Mouse (Mus musculus) heart, embryonic 15.5 days (tissue): ENCODE data around the gene Rec114. TPM values are rescaled to one million over a fixed set of nuclear protein-coding genes. Genes with fewer than 3 reads are reported as not detected.

Experiments used
- ATAC-seq: fragments of 200-750 bp; cut with Nextera tagmentation; replicated peaks from 2 replicates; pipeline ENCODE4 v1.8.0; 2017; ENCODE audit warnings: low read depth, moderate TSS enrichment; ENCODE audit not compliant: insufficient number of reproducible peaks, insufficient read depth, low FRiP score
- H3K27ac ChIP-seq: fragments of 300-500 bp; sonication (generic); 2 replicates; pipeline ENCODE4 v1.5.1; 2015; ENCODE audit warnings: mild to moderate bottlenecking, inconsistent platforms
- H3K27me3 ChIP-seq: fragments of 300-500 bp; sonication (generic); 2 replicates; pipeline ENCODE4 v1.6.1; 2015; ENCODE audit warnings: inconsistent platforms
- H3K36me3 ChIP-seq: fragments of 300-500 bp; sonication (generic); 2 replicates; pipeline ENCODE4 v1.6.1; 2015; ENCODE audit warnings: mild to moderate bottlenecking, inconsistent platforms
- H3K4me1 ChIP-seq: fragments of 300-500 bp; sonication (generic); replicated peaks from 2 replicates; pipeline ENCODE4 v1.6.1; 2015; ENCODE audit warnings: inconsistent platforms
- H3K4me2 ChIP-seq: fragments of 300-500 bp; sonication (generic); 2 replicates; pipeline ENCODE4 v1.6.1; 2015; ENCODE audit warnings: inconsistent platforms, mild to moderate bottlenecking, moderate library complexity
- H3K4me3 ChIP-seq: fragments of 300-500 bp; sonication (generic); 2 replicates; pipeline ENCODE4 v1.5.1; 2015; ENCODE audit warnings: mild to moderate bottlenecking, inconsistent platforms
- H3K9ac ChIP-seq: fragments of 300-500 bp; sonication (generic); 2 replicates; pipeline ENCODE4 v1.6.1; 2015; ENCODE audit warnings: mild to moderate bottlenecking, inconsistent platforms
- H3K9me3 ChIP-seq: fragments of 300-500 bp; sonication (generic); replicated peaks from 2 replicates; pipeline ENCODE4 v1.6.1; 2016; ENCODE audit warnings: inconsistent platforms
- WGBS: fragments of 180-500 bp; shearing (Covaris S2); methylation state at CpG from one replicate; pipeline ENCODE4 v1.1.7; 2015; ENCODE audit warnings: mixed read lengths; 5-methylcytosine and 5-hydroxymethylcytosine counted together
- polyA plus RNA-seq: library from polyadenylated mRNA; unstranded; fragments of >200 nt; fragmentation: Nextera tagmentation; extraction: Ambion mirVana; gene quantifications from 2 replicates; pipeline ENCODE4 v1.2.1, GENCODE M21; 2015

Rec114 gene
- polyA plus RNA-seq, 1 experiment from 2014 or later, result 11.9 TPM

DNA sequence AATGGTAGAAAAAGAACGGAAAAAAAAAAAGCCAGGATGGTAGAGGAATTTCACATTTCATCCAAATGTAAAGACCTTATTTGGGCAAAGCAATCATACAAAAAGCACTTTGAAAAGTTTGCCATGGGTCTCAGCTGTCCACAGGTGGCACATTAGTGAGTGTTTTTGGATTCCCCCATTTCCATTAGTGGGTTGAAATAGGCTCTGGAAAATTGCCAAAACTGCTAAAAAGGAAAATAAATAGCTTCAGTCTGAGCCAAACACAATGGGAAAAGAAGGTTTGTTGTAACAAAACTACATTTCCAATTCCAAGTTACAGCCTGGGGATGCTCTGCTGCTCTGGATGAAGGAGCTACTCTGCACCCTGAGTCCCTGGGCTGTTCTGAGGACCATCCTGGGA lies 9.8 kb upstream of the Rec114 start:
- Histone ChIP-seq H3K4me3 (no peak overlapping the region), H3K9ac (no peak overlapping the region), H3K27me3 (no peaks in the 10 kb centered on the region), H3K4me2 (no peak overlapping the region), H3K36me3 (no peaks in the 10 kb centered on the region), H3K4me1 (peaks cover 13% of the 10 kb centered on the region), H3K9me3 (no peaks in the 10 kb centered on the region), H3K27ac (no peak overlapping the region)
- ATAC-seq, result no peak
- WGBS, result 85% methylated on average over 1 of the region's 1 CpGs

DNA sequence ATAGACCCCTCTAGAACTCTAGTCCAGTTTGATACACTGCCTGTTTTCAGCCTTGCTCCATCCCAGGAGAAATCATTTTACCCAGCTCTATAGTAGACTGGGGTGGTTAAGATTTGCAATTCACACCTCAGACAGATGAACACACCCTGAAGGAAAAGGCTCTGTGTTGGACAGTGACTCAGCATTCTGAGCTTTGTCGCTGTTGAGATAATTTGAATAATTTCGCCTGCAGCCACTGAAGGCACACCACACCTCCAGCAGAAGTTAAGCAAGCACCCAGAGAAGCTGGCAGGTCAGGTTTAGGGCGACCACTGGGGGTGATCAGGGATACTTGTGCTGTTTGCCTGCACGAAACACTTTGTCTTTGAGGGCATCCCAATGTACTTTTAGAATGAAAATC lies 4.4 kb upstream of the Rec114 start:
- H3K27ac ChIP-seq, result no peak overlapping the region
- no peaks in the 10 kb centered on the region for H3K9me3 ChIP-seq
- no peaks in the 10 kb centered on the region for H3K27me3 ChIP-seq
- no peak overlapping the region for H3K4me2 ChIP-seq
- peaks cover 10% of the 10 kb centered on the region for H3K4me1 ChIP-seq
- WGBS, result 42% methylated on average over 4 of the region's 4 CpGs
- H3K36me3 ChIP-seq, result no peaks in the 10 kb centered on the region
- H3K9ac ChIP-seq, result no peak overlapping the region
- H3K4me3 ChIP-seq, result no peak overlapping the region
- ATAC-seq, result no peak

DNA sequence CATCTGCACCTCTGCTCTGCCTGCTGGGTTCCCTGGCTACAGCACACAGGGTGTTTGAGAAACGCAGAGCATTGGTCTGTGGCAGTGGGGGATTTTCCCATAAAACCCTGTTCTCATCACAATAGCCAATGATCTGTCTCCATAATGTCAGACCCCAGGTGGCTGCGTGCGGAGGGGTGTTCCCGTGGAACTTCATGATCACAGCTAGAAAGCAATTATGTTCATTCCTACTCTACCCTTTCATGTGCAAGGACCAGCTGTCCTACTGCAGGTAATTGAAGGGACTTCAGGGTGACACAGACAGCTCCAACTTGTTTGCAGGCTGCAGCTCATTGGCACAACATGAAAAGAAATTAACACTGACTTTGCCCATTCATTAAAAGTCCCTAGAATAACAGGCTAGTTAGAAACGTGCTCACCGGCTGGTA lies 3.6 kb upstream of the Rec114 start:
- Histone ChIP-seq H3K9ac (no peak overlapping the region), H3K4me1 (peaks cover 10% of the 10 kb centered on the region), H3K27me3 (no peaks in the 10 kb centered on the region), H3K9me3 (no peaks in the 10 kb centered on the region), H3K36me3 (no peaks in the 10 kb centered on the region), H3K4me3 (no peak overlapping the region), H3K4me2 (no peak overlapping the region), H3K27ac (no peak overlapping the region)
- no peak for ATAC-seq
- 66% methylated on average over 6 of the region's 6 CpGs for WGBS

DNA sequence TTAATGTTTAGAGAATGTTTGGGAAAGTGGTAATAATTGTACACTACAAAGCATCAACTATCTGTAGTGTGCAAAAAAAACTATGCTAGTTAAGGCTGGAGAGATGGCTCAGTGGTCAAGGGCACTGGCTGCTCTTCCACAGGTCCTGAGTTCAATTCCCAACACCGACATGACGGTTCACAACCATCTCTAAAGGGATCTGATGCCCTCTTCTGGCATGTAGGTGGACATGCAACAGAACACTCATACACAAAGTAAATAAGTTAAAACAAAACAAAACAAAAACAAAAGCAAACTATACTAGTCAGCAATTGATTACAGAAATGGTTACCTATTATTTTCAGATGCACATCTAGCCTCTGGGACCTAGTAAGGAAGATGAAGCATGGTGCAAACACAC lies 1.1 kb downstream of the Rec114 start:
- Histone ChIP-seq H3K4me1 (0 out of 2 replicates have a peak, but pooled peaks cover 2% of the 10 kb centered on the region), H3K9ac (no peak overlapping the region), H3K27ac (no peak overlapping the region), H3K27me3 (no peaks in the 10 kb centered on the region), H3K4me2 (no peak overlapping the region), H3K4me3 (no peak overlapping the region), H3K9me3 (no peaks in the 10 kb centered on the region), H3K36me3 (no peaks in the 10 kb centered on the region)
- WGBS, result 97% methylated on average over 2 of the region's 2 CpGs
- no peak for ATAC-seq

DNA sequence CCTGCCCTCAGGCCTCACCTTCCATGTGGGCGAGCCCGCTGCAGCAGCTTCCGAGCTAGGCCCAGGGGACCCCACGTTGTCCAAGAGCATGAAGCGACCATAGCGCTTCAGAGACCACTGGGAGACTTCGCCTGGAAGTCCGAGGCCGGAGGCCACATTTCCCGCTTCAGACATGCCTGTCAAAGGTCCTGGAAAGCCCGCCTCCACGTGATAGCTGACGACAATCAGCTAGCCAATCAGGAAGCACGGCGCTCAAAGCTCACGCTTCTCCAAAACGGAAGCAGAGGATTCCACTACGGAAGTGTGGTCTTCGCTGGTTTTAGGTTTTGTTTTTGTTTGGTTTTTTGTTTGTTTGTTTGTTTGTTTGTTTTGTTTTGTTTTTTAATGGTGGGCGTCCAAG lies 2.4 kb downstream of the Rec114 start:
- Histone ChIP-seq H3K4me1 (0 out of 2 replicates have a peak, but pooled peaks cover 2% of the 10 kb centered on the region), H3K27ac (no peak overlapping the region), H3K4me2 (no peak overlapping the region), H3K36me3 (no peaks in the 10 kb centered on the region), H3K9me3 (no peaks in the 10 kb centered on the region), H3K27me3 (no peaks in the 10 kb centered on the region), H3K4me3 (no peak overlapping the region), H3K9ac (no peak overlapping the region)
- 79% methylated on average over 20 of the region's 20 CpGs for WGBS
- no peak for ATAC-seq

DNA sequence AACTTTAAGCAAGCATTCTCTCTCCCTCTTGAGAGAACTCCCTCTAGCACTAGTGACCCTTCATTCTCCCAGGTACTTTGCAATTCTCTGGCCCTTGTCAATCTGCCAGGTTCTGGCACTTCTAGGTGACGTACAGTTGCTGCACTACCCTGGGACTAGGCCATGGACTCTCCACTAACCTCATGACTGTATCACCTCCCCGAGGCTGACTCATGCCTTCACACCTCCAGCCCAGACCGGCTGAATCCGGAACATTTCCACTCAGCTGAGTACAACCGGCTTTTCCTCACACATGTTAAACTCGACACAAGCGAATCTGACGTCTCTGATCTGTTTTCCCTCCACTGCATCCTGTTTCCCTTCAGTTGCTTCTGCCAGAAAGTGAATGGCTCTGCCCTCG lies 4.0 kb downstream of the Rec114 start:
- Histone ChIP-seq H3K4me2 (no peak overlapping the region), H3K27me3 (no peaks in the 10 kb centered on the region), H3K9ac (no peak overlapping the region), H3K4me3 (no peak overlapping the region), H3K4me1 (0 out of 2 replicates have a peak, but pooled peaks cover 2% of the 10 kb centered on the region), H3K36me3 (no peaks in the 10 kb centered on the region), H3K9me3 (no peaks in the 10 kb centered on the region), H3K27ac (no peak overlapping the region)
- 0 out of 2 replicates have a peak, but pooled peaks have one; percentile 31 for ATAC-seq
- WGBS, result 28% methylated on average over 9 of the region's 9 CpGs

DNA sequence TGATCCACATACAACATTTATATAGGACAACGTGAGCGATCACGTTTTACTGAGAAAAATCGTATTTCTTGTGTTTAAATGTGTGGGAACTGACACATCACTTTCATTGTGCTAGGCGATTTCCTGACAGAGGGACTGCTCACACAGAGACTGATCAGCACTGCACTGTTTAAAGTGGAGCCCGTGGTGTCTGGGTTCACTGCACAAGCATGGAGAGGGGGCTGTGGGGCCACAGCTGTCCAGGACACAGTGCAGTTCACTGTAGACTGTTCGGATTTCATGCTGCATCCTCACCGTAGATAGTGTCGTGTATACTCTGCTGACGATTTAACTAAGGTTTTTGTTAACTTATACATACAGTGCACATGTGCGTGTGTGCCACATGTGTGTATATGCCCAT lies 20.6 kb downstream of the Rec114 start:
- Histone ChIP-seq H3K27ac (no peak overlapping the region), H3K9ac (no peak overlapping the region), H3K4me3 (no peak overlapping the region), H3K4me1 (no peaks in the 10 kb centered on the region), H3K36me3 (no peaks in the 10 kb centered on the region), H3K4me2 (no peak overlapping the region), H3K9me3 (no peaks in the 10 kb centered on the region), H3K27me3 (no peaks in the 10 kb centered on the region)
- no peak for ATAC-seq
- 73% methylated on average over 11 of the region's 11 CpGs for WGBS

DNA sequence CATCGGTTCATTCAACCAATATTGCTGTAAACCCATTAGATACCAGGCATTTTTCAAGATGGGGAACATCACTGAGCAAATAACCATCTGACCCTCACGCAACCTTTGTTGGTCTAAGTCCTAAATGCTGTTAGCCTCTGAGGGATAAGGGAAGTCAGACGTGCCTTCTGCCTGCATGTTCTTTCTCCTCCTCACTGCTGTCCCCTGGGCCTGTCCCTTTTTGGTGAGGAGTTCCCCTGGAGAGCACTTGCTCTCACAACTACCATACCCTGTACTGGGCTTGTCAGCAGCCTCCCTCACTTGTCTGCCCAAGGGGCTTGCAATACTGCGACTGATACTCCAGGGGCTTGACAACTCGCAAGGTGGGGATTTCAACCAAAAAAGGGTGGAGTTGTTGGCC lies 21.6 kb downstream of the Rec114 start:
- WGBS, result 80% methylated on average over 5 of the region's 5 CpGs
- H3K27me3 ChIP-seq, result no peaks in the 10 kb centered on the region
- no peak for ATAC-seq
- H3K4me2 ChIP-seq, result no peak overlapping the region
- H3K4me3 ChIP-seq, result no peak overlapping the region
- H3K27ac ChIP-seq, result no peak overlapping the region
- no peaks in the 10 kb centered on the region for H3K36me3 ChIP-seq
- H3K9ac ChIP-seq, result no peak overlapping the region
- H3K4me1 ChIP-seq, result no peaks in the 10 kb centered on the region
- H3K9me3 ChIP-seq, result no peaks in the 10 kb centered on the region

DNA sequence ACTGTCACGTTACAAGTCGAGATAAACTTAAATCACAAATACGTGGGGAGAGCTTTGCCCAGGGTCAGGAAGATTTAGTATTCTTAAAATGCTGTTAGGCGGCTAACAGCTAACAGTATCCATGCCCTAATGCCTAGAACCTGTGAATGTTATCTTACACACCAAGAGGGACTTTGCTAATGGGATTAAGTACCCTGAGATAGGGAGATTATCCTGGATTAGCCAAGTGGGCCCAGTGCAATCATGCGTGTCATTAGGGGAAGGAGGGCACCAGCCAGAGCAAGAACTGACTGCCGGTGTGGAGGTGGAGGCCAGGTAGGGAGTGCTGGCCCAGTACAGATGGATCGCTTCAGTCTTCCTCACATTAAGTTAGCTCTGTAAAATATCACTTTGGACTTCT lies 22.7 kb downstream of the Rec114 start:
- ATAC-seq, result no peak
- H3K9ac ChIP-seq, result no peak overlapping the region
- H3K27ac ChIP-seq, result no peak overlapping the region
- 63% methylated on average over 7 of the region's 7 CpGs for WGBS
- no peaks in the 10 kb centered on the region for H3K27me3 ChIP-seq
- H3K4me1 ChIP-seq, result no peaks in the 10 kb centered on the region
- no peaks in the 10 kb centered on the region for H3K9me3 ChIP-seq
- no peak overlapping the region for H3K4me2 ChIP-seq
- H3K36me3 ChIP-seq, result no peaks in the 10 kb centered on the region
- H3K4me3 ChIP-seq, result no peak overlapping the region

DNA sequence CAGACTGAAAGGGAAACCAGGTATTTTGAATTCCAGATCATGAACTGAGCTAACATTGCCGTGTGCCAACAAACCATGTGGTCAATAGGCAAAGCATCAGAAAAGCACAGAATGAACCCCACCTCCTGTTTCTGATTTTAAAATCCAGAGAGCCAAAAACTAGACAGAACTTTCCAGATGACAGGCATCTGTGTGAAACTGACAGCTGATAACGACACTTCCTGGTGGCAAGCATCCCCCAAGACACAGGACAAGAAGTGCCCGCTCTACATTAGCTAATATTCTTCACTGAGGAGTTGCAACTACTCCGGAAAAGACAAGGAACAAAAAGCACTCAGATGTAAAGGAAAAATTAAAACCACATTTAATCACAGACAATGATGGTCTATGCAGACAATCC lies 23.6 kb downstream of the Rec114 start:
- no peak overlapping the region for H3K27ac ChIP-seq
- H3K4me1 ChIP-seq, result no peaks in the 10 kb centered on the region
- no peak overlapping the region for H3K9ac ChIP-seq
- H3K4me2 ChIP-seq, result no peak overlapping the region
- no peak for ATAC-seq
- WGBS, result 67% methylated on average over 4 of the region's 4 CpGs
- H3K4me3 ChIP-seq, result no peak overlapping the region
- H3K36me3 ChIP-seq, result no peaks in the 10 kb centered on the region
- no peaks in the 10 kb centered on the region for H3K9me3 ChIP-seq
- H3K27me3 ChIP-seq, result no peaks in the 10 kb centered on the region

DNA sequence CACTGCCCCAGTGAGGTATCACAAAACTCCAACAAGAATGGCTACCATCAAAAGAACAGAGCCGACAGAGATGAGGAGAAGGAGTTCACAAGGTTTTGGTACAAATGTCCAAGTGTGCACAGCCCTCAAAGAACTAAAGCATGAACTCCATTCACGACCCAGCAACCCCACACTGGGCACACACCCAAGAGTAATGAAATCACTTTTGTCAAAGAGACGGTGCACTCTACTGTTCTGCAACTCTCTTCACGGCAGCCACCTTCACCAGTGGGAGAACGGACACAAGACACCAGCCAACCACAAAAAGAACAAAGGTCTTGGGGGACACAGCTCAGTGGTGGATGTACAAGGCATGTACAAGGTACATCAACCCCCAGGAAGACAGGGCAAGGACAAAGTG lies 24.3 kb downstream of the Rec114 start:
- Histone ChIP-seq H3K36me3 (no peaks in the 10 kb centered on the region), H3K4me2 (no peak overlapping the region), H3K4me3 (no peak overlapping the region), H3K27me3 (no peaks in the 10 kb centered on the region), H3K27ac (no peak overlapping the region), H3K9me3 (no peaks in the 10 kb centered on the region), H3K4me1 (no peaks in the 10 kb centered on the region), H3K9ac (no peak overlapping the region)
- ATAC-seq, result no peak
- WGBS, result 39% methylated on average over 5 of the region's 5 CpGs

DNA sequence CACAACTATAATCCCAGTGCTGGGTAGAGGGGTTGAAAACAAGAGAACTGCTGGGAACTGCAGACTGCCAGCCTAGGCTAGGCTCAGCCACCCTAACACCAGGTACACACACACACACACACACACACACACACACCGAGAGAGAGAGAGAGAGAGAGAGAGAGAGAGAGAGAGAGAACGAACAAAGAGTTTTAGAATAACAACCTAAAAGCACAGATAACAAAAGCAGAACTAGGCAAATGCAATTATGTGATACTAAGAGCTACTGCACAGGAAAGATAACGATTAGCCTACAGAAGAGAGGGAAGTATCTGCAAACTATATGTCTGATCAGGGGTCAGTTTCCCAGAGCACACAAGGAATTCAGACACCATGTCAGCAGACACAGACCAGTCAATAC lies 24.8 kb downstream of the Rec114 start:
- no peaks in the 10 kb centered on the region for H3K36me3 ChIP-seq
- no peak overlapping the region for H3K9ac ChIP-seq
- ATAC-seq, result no peak
- no peaks in the 10 kb centered on the region for H3K9me3 ChIP-seq
- H3K4me3 ChIP-seq, result no peak overlapping the region
- no peaks in the 10 kb centered on the region for H3K27me3 ChIP-seq
- H3K4me1 ChIP-seq, result no peaks in the 10 kb centered on the region
- no peak overlapping the region for H3K4me2 ChIP-seq
- 54% methylated on average over 3 of the region's 3 CpGs for WGBS
- no peak overlapping the region for H3K27ac ChIP-seq
